Mouse (Mus musculus): ENCODE measurements around the gene Glt8d2. TPM values are rescaled to one million over a fixed set of nuclear protein-coding genes. Genes with fewer than 3 reads are reported as not detected.

Gene Glt8d2
- polyA plus RNA-seq, 1 experiment from 2014 or later, result 3.5 TPM

DNA sequence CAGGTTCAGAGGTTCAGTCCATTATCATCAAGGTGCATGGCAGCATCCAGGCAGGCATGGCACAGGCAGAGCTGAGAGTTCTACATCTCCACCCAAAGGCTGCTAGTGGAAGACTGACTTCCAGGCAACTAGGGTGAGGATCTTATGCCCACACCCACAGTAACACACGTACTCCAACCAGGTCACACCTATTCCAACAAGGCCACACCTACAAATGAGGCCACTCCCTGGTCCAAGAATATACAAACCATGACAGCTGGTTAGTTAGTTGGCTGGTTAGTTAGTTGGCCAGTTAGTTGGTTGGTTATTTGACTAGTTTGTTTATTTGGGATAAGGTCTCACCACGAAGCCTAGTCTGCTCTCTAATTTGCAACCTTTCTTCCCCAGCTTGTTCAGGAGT is 27.2 kb downstream of the Glt8d2 start:
- H3K9me3 ChIP-seq (ENCODE audit: control insufficient read depth, low read length), result no peaks in the 10 kb centered on the region
- 87% methylated on average over 2 of the region's 2 CpGs for WGBS
- no peak for ATAC-seq (ENCODE audit: insufficient number of reproducible peaks, insufficient read depth, low FRiP score, low read depth)
- no peak overlapping the region for H3K27ac ChIP-seq (replicated peaks in 1 of 2; ENCODE audit: control insufficient read depth in 1 of 2, insufficient read depth in 1 of 2, low read depth in 2 of 2, low read length in 2 of 2)
- no peak overlapping the region for H3K4me2 ChIP-seq (ENCODE audit: low read length)
- no peaks in the 10 kb centered on the region for H3K36me3 ChIP-seq (ENCODE audit: control insufficient read depth, insufficient read depth, low read length)
- H3K27me3 ChIP-seq (ENCODE audit: control insufficient read depth, insufficient read depth, low read length), result no peaks in the 10 kb centered on the region
- H3K9ac ChIP-seq (ENCODE audit: low read length), result no peak overlapping the region
- H3K4me1 ChIP-seq (ENCODE audit: control insufficient read depth in 2 of 2, insufficient read depth in 2 of 2, low read length in 2 of 2), result peaks cover 5% of the 10 kb centered on the region in 2 experiments; a peak in 3 of 4 replicates
- H3K4me3 ChIP-seq (ENCODE audit: control insufficient read depth in 1 of 2, insufficient read depth in 1 of 2, low read depth in 1 of 2, low read length in 2 of 2), result no peak overlapping the region

DNA sequence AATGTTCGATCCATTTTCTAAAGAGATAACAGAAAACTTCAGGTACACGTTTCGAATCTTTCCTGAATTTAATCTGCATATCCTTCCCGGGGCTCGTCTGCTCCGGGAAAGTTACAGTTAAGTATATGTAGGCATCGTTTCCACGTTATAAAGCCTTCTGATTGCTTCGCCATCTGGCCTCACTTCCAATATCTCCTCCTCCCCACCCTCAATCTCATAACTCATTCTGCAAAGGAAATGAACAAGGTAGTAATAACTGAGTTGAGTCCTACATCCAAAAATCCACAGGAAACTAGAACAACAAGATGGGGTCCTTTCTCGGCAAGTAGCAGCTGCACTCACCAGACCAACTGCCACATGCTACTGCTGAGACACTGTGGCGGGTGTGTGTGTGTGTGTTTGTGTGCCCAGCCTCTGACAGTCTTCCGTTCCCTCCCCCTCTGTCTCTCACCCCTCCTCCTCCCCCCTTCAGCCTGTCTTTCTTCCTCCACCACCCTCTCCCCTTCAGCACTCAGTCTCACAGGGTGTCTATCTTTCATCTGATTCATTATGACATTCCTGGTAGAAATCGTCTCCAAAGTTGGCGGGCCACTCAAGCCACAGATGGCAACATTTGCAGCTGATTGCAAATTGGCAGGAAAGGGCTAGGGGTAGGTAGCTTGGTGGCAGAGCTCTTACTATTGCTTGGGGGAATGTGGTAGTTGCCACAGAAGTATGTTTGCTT is 28.0 kb downstream of the Glt8d2 start:
- Histone ChIP-seq H3K4me2 (ENCODE audit: low read length) (no peak overlapping the region), H3K9me3 (ENCODE audit: control insufficient read depth, low read length) (no peaks in the 10 kb centered on the region), H3K9ac (ENCODE audit: low read length) (no peak overlapping the region), H3K27ac (replicated peaks in 1 of 2; ENCODE audit: control insufficient read depth in 1 of 2, insufficient read depth in 1 of 2, low read depth in 2 of 2, low read length in 2 of 2) (no peak overlapping the region), H3K4me3 (ENCODE audit: control insufficient read depth in 1 of 2, insufficient read depth in 1 of 2, low read depth in 1 of 2, low read length in 2 of 2) (no peak overlapping the region), H3K36me3 (ENCODE audit: control insufficient read depth, insufficient read depth, low read length) (no peaks in the 10 kb centered on the region), H3K4me1 (ENCODE audit: control insufficient read depth in 2 of 2, insufficient read depth in 2 of 2, low read length in 2 of 2) (peaks cover 5% of the 10 kb centered on the region in 2 experiments; a peak in 3 of 4 replicates), H3K27me3 (ENCODE audit: control insufficient read depth, insufficient read depth, low read length) (no peaks in the 10 kb centered on the region)
- ATAC-seq (ENCODE audit: insufficient number of reproducible peaks, insufficient read depth, low FRiP score, low read depth), result no peak
- WGBS, result 73% methylated on average over 14 of the region's 14 CpGs

DNA sequence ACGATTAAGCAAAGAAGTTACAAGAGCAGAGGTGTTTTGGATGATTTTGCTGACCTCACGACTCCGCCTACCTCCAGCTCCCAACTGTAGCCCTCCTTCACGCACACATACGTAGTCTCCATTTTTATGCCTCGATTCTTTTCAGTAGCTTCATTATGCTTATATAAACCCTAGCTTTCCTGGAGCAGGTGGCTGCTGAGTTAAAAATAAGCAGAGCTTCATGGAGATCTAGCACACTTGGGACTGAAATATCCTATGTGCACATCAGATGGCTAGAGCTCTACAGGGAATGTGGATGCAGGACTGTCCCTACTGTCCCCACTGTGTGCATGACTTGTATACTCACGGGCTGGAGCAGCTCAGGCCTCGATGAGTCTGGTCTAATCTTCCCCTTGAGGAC is 28.6 kb downstream of the Glt8d2 start:
- ATAC-seq (ENCODE audit: insufficient number of reproducible peaks, insufficient read depth, low FRiP score, low read depth), result no peak
- no peak overlapping the region for H3K4me3 ChIP-seq (ENCODE audit: control insufficient read depth in 1 of 2, insufficient read depth in 1 of 2, low read depth in 1 of 2, low read length in 2 of 2)
- H3K27ac ChIP-seq (replicated peaks in 1 of 2; ENCODE audit: control insufficient read depth in 1 of 2, insufficient read depth in 1 of 2, low read depth in 2 of 2, low read length in 2 of 2), result no peak overlapping the region
- H3K4me2 ChIP-seq (ENCODE audit: low read length), result no peak overlapping the region
- no peaks in the 10 kb centered on the region for H3K36me3 ChIP-seq (ENCODE audit: control insufficient read depth, insufficient read depth, low read length)
- 84% methylated on average over 8 of the region's 8 CpGs for WGBS
- no peaks in the 10 kb centered on the region for H3K9me3 ChIP-seq (ENCODE audit: control insufficient read depth, low read length)
- H3K4me1 ChIP-seq (ENCODE audit: control insufficient read depth in 2 of 2, insufficient read depth in 2 of 2, low read length in 2 of 2), result peaks cover 3 to 5% of the 10 kb centered on the region in 2 experiments; a peak in 3 of 4 replicates
- no peaks in the 10 kb centered on the region for H3K27me3 ChIP-seq (ENCODE audit: control insufficient read depth, insufficient read depth, low read length)
- no peak overlapping the region for H3K9ac ChIP-seq (ENCODE audit: low read length)

DNA sequence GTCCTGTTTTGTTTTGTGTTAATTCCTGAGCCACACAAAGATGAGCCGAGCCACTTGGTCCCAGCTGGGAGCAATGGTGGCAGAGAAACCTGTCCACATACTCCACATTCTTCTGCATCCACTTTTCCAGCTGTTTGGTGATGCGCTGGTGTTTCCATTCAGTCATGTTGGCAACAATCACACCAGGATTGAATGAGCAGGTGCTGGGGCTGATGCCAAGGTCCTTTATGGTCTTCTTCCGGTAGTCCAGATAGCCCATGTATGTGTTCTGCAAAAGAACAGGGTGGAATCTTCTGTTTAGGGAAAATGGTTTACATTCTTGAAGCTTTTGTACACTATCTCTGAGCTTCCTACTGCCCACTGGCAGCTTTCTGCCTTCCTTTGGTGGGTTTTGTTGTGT is 35.9 kb downstream of the Glt8d2 start:
- H3K27ac ChIP-seq (replicated peaks in 1 of 2; ENCODE audit: control insufficient read depth in 1 of 2, insufficient read depth in 1 of 2, low read depth in 2 of 2, low read length in 2 of 2), result no peak overlapping the region
- 77% methylated on average over 3 of the region's 3 CpGs for WGBS
- ATAC-seq (ENCODE audit: insufficient number of reproducible peaks, insufficient read depth, low FRiP score, low read depth), result no peak

DNA sequence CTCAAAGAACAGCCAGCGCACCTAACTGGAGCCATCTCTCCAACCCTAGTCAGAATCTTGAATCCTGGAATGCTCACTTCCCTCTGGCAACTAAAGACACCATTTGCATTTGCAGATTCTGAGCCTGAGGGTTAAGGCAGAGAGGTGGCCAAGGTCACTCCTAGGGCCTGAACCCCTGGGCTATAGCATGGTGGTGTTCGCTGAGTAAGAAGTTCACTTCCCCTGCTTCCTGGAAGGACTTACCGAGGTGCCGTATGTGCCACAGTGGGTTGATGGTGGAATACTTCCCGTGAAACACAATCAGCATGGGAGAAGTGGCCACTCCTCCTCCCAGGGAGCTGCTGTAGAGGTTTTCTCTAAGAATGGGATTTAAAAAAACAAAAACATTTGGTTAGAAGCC is 37.8 kb downstream of the Glt8d2 start:
- Histone ChIP-seq H3K4me2 (ENCODE audit: low read length) (no peak overlapping the region), H3K36me3 (ENCODE audit: control insufficient read depth, insufficient read depth, low read length) (peaks cover 27% of the 10 kb centered on the region), H3K27ac (replicated peaks in 1 of 2; ENCODE audit: control insufficient read depth in 1 of 2, insufficient read depth in 1 of 2, low read depth in 2 of 2, low read length in 2 of 2) (no peak overlapping the region), H3K4me1 (ENCODE audit: control insufficient read depth in 2 of 2, insufficient read depth in 2 of 2, low read length in 2 of 2) (no peaks in the 10 kb centered on the region), H3K9ac (ENCODE audit: low read length) (no peak overlapping the region), H3K27me3 (ENCODE audit: control insufficient read depth, insufficient read depth, low read length) (no peaks in the 10 kb centered on the region), H3K4me3 (ENCODE audit: control insufficient read depth in 1 of 2, insufficient read depth in 1 of 2, low read depth in 1 of 2, low read length in 2 of 2) (no peak overlapping the region), H3K9me3 (ENCODE audit: control insufficient read depth, low read length) (no peaks in the 10 kb centered on the region)
- ATAC-seq (ENCODE audit: insufficient number of reproducible peaks, insufficient read depth, low FRiP score, low read depth), result no peak
- WGBS, result 58% methylated on average over 5 of the region's 5 CpGs

More for the DNA sequence above, 35.9 kb downstream of the Glt8d2 start:
- Histone ChIP-seq H3K27me3 (ENCODE audit: control insufficient read depth, insufficient read depth, low read length) (no peaks in the 10 kb centered on the region), H3K36me3 (ENCODE audit: control insufficient read depth, insufficient read depth, low read length) (peaks cover 18% of the 10 kb centered on the region), H3K9ac (ENCODE audit: low read length) (no peak overlapping the region), H3K4me2 (ENCODE audit: low read length) (no peak overlapping the region), H3K9me3 (ENCODE audit: control insufficient read depth, low read length) (no peaks in the 10 kb centered on the region), H3K4me3 (ENCODE audit: control insufficient read depth in 1 of 2, insufficient read depth in 1 of 2, low read depth in 1 of 2, low read length in 2 of 2) (no peak overlapping the region), H3K4me1 (ENCODE audit: control insufficient read depth in 2 of 2, insufficient read depth in 2 of 2, low read length in 2 of 2) (no peaks in the 10 kb centered on the region)

DNA sequence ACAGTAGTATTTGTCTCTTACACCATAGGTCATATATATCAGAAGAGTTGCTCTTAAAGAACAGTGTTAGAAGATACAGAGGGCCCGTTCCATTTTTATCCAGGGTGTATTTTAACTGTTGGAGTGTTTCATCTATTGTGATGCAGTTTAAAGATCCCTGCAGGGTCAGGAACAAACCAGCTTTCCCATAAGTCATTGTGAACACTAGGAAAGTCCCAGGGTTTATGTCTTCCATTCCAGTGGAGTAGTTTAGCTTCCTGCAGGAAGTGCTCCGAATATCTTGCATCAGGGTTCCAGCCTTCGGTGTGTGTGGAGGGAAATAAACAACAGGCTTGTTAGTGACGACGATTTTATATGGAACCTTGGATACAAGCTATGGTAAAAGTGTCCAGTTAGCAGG is 39.2 kb downstream of the Glt8d2 start:
- no peak for ATAC-seq (ENCODE audit: insufficient number of reproducible peaks, insufficient read depth, low FRiP score, low read depth)

DNA sequence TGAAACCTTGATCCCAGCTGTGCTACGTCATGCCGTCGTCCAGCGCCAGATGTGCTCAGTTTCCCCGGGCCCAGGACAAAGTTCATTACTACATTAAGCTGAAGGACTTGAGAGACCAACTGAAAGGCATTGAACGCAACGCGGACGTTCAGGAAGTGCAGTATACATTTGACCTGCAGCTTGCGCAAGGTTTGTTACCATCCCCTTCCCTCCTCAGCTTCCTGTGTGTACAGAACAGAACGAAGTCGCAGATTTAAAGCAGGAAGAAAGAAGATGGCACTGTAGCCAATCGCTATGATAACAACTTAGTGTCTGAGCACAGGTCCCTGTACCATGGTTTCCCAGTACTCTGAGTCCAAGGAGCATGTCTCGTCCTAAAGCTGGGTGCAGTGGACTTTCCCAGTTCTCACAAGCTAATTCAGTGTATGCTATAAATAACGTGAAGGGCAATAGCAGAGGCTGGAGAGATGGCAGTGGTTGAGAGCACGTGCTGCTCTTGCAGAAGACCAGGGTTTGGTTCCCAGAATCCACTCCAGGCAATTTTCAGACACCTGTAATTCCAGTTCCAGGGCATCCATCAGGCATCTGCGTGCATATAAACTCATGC is 43.1 kb downstream of the Glt8d2 start:
- Histone ChIP-seq H3K9me3 (ENCODE audit: control insufficient read depth, low read length) (no peaks in the 10 kb centered on the region), H3K4me1 (ENCODE audit: control insufficient read depth in 2 of 2, insufficient read depth in 2 of 2, low read length in 2 of 2) (no peaks in the 10 kb centered on the region), H3K9ac (ENCODE audit: low read length) (no peak overlapping the region), H3K27me3 (ENCODE audit: control insufficient read depth, insufficient read depth, low read length) (no peaks in the 10 kb centered on the region), H3K4me3 (ENCODE audit: control insufficient read depth in 1 of 2, insufficient read depth in 1 of 2, low read depth in 1 of 2, low read length in 2 of 2) (no peak overlapping the region), H3K27ac (replicated peaks in 1 of 2; ENCODE audit: control insufficient read depth in 1 of 2, insufficient read depth in 1 of 2, low read depth in 2 of 2, low read length in 2 of 2) (no peak overlapping the region), H3K4me2 (ENCODE audit: low read length) (no peak overlapping the region), H3K36me3 (ENCODE audit: control insufficient read depth, insufficient read depth, low read length) (peaks cover 77% of the 10 kb centered on the region)
- ATAC-seq (ENCODE audit: insufficient number of reproducible peaks, insufficient read depth, low FRiP score, low read depth), result no peak
- 83% methylated on average over 17 of the region's 17 CpGs for WGBS

More for the DNA sequence above, 39.2 kb downstream of the Glt8d2 start:
- Histone ChIP-seq H3K9ac (ENCODE audit: low read length) (no peak overlapping the region), H3K9me3 (ENCODE audit: control insufficient read depth, low read length) (no peaks in the 10 kb centered on the region), H3K27ac (replicated peaks in 1 of 2; ENCODE audit: control insufficient read depth in 1 of 2, insufficient read depth in 1 of 2, low read depth in 2 of 2, low read length in 2 of 2) (no peak overlapping the region), H3K4me2 (ENCODE audit: low read length) (no peak overlapping the region), H3K36me3 (ENCODE audit: control insufficient read depth, insufficient read depth, low read length) (peaks cover 41% of the 10 kb centered on the region), H3K27me3 (ENCODE audit: control insufficient read depth, insufficient read depth, low read length) (no peaks in the 10 kb centered on the region), H3K4me3 (ENCODE audit: control insufficient read depth in 1 of 2, insufficient read depth in 1 of 2, low read depth in 1 of 2, low read length in 2 of 2) (no peak overlapping the region), H3K4me1 (ENCODE audit: control insufficient read depth in 2 of 2, insufficient read depth in 2 of 2, low read length in 2 of 2) (no peaks in the 10 kb centered on the region)
- WGBS, result 84% methylated on average over 5 of the region's 5 CpGs
